Mouse (Mus musculus) myocyte (in vitro differentiated cells): ENCODE results near the gene Ten1.

Source experiments
- CEBPB ChIP-seq: IDR thresholded peaks from 2 replicates; pipeline ENCODE4 v1.6.1; 2011; ENCODE audit warnings: mild to moderate bottlenecking, moderate library complexity; ENCODE audit not compliant: poor library complexity, insufficient read depth, severe bottlenecking
- E2F4 ChIP-seq: IDR thresholded peaks from one replicate; pipeline ENCODE4 v1.6.1; 2011; ENCODE audit warnings: mild to moderate bottlenecking, control low read depth, moderate library complexity; ENCODE audit not compliant: insufficient read depth
- MAX ChIP-seq: IDR thresholded peaks from one replicate; pipeline ENCODE4 v1.6.1; 2011; ENCODE audit warnings: low read depth, mild to moderate bottlenecking, control low read depth
- MYOD1 ChIP-seq, 3 experiments: IDR thresholded peaks; one replicate each; pipeline ENCODE4 v1.6.1; 2011; ENCODE audit warnings: control low read depth in 2 of 3, low read depth in 2 of 3, mild to moderate bottlenecking in 2 of 3, moderate library complexity in 1 of 3; ENCODE audit not compliant: insufficient read length in 2 of 3, control insufficient read depth in 1 of 3
- MYOG ChIP-seq, 3 experiments: IDR thresholded peaks; one replicate each; pipeline ENCODE4 v1.6.1; 2011; ENCODE audit warnings: control low read depth in 2 of 3, low read depth in 2 of 3, mild to moderate bottlenecking in 2 of 3; ENCODE audit not compliant: insufficient read length in 2 of 3, control insufficient read depth in 1 of 3, insufficient read depth in 1 of 3
- POLR2A ChIP-seq: IDR thresholded peaks from one replicate; pipeline ENCODE4 v1.6.1; 2011; ENCODE audit warnings: low read depth, mild to moderate bottlenecking, control low read depth, moderate library complexity; ENCODE audit not compliant: insufficient read length
- POLR2AphosphoS2 ChIP-seq: IDR thresholded peaks from one replicate; pipeline ENCODE4 v1.6.1; 2011; ENCODE audit warnings: low read depth, control low read depth; ENCODE audit not compliant: insufficient read length
- SRF ChIP-seq: IDR thresholded peaks from one replicate; pipeline ENCODE4 v1.6.1; 2011; ENCODE audit warnings: low read depth; ENCODE audit not compliant: control insufficient read depth, insufficient read length
- TCF12 ChIP-seq: IDR thresholded peaks from one replicate; pipeline ENCODE4 v1.6.1; 2011; ENCODE audit warnings: mild to moderate bottlenecking, control low read depth; ENCODE audit not compliant: poor library complexity, insufficient read depth, severe bottlenecking
- TCF3 ChIP-seq: IDR thresholded peaks from one replicate; pipeline ENCODE4 v1.6.1; 2011; ENCODE audit warnings: low read depth, control low read depth; ENCODE audit not compliant: insufficient read length
- USF1 ChIP-seq: IDR thresholded peaks from one replicate; pipeline ENCODE4 v1.6.1; 2011; ENCODE audit warnings: low read depth, mild to moderate bottlenecking, control low read depth, moderate library complexity

DNA sequence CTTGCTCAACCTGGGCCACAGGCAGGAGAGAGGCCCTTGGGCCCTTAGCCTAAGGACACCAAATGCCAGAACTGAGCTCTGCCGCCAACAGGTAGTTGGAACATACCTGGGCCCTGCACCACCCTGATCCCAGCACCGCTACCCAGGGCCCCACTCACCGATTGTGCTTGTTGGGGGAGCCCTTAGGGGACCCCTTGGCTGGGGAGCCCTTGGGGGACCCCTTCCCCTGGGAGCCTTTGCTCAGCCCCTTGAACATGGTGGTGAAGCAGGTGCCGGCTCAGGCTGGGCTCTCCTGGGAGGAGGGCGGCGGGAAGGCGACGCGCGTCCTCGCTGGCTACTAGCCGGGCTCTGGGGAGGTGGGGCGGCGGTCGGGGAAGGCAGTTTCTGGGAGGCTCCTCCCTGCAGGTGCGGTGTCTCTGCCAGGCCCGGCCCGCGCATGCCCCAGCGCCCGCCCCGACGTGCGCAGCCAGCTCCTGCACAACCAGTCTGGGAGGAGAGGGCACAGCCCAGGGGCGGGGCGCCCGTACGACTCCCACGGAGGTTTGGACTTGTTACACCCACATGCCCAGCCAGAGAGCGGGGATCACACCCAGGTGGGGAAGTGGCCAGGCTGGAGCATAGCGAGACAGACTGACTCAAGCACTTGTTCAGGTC, 39.2 kb downstream of the Ten1 start, which contains the start of gene Evpl:
- TF ChIP-seq USF1 = no peak
- TF ChIP-seq MYOD1 (IDR thresholded peaks at IDR 0.05; ENCODE audit: control insufficient read depth in 1 of 3, insufficient read length in 2 of 3, low read depth in 2 of 3) = no peak
- TF ChIP-seq POLR2A = no peak
- TF ChIP-seq POLR2AphosphoS2 = no peak
- no peak for TF ChIP-seq CEBPB
- no peak for TF ChIP-seq MAX
- TF ChIP-seq TCF12 = no peak
- TF ChIP-seq SRF = no peak
- TF ChIP-seq TCF3 = no peak
- no peak for TF ChIP-seq E2F4
- TF ChIP-seq MYOG (IDR thresholded peaks at IDR 0.05; ENCODE audit: control insufficient read depth in 1 of 3, insufficient read depth in 1 of 3, insufficient read length in 2 of 3, low read depth in 2 of 3) = no peak
